Mouse (Mus musculus) bone marrow, adult 2 months (tissue): ENCODE results near the gene Npc2. TPM values are rescaled to one million over a fixed set of nuclear protein-coding genes. Genes with fewer than 3 reads are reported as not detected.

ENCODE experiments used
- H3K27ac ChIP-seq: fragments of 200-500 bp; 2 replicates; pipeline ENCODE4 v1.5.1; 2012; ENCODE audit warnings: low read depth, mild to moderate bottlenecking, control low read depth, inconsistent platforms, low read length; ENCODE audit not compliant: control insufficient read depth, poor library complexity, insufficient read depth
- H3K4me1 ChIP-seq: fragments of 200-500 bp; 2 replicates; pipeline ENCODE4 v1.6.1; 2011; ENCODE audit warnings: low read length; ENCODE audit not compliant: control insufficient read depth, insufficient read depth
- H3K4me3 ChIP-seq: fragments of 200-500 bp; replicated peaks from 2 replicates; pipeline ENCODE3; 2011; ENCODE audit warnings: mild to moderate bottlenecking, low read depth, low read length, control low read depth; ENCODE audit not compliant: control insufficient read depth
- CTCF ChIP-seq: fragments of 200-500 bp; IDR thresholded peaks from 2 replicates; pipeline ENCODE4 v1.5.1; 2011; ENCODE audit warnings: low read length, control low read depth; ENCODE audit not compliant: control insufficient read depth, insufficient read depth
- POLR2A ChIP-seq: fragments of 200-500 bp; IDR thresholded peaks from 2 replicates; pipeline ENCODE4 v1.6.1; 2011; ENCODE audit warnings: low read depth, mild to moderate bottlenecking, control low read depth, low read length, borderline replicate concordance; ENCODE audit not compliant: control insufficient read depth
- WGBS: fragments of 180-500 bp; shearing (Covaris S2); methylation state at CpG from one replicate; pipeline ENCODE4 v1.1.7; 2018; 5-methylcytosine and 5-hydroxymethylcytosine counted together
- polyA plus RNA-seq: library from polyadenylated mRNA; stranded (reverse); fragments of >200 nt; gene quantifications from 2 replicates; pipeline ENCODE4 v1.2.4, GENCODE M21; 2011; ENCODE audit warnings: low replicate concordance; ENCODE audit not compliant: missing spikeins, insufficient read depth, insufficient read length

Npc2 gene
- polyA plus RNA-seq, 1 experiment, result 72.2 TPM

GRCm38 (mm10) chr12:84762532-84762931 is 10.4 kb downstream of the Npc2 start:
- 36% methylated on average over 5 of the region's 5 CpGs for WGBS
- Histone ChIP-seq H3K4me3 (no peak overlapping the region), H3K4me1 (peaks cover 2% of the 10 kb centered on the region), H3K27ac (peak overlapping the region; percentile 65)
- TF ChIP-seq CTCF (no peak), POLR2A (no peak)

DNA sequence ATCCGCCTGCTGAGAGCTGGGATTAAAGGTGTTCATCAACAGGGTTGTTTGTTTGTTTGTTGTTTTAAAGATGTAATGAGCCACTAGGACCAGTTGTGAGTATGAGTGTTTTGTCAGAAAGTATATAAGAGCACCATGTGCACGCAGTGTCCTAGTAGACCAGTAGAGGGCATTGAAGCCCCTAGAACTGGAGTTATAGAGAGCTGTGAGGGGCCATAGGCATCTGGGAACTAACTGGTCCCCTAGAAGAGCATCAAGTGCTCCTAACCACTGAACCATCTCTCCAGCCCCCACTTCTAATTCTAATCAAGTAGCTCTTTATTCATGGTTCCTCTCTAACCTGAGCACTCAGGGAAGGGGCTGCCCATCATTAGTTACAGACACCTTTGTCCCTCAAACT is 13.9 kb downstream of the Npc2 start:
- Histone ChIP-seq H3K27ac (no peak overlapping the region), H3K4me1 (peaks cover 2% of the 10 kb centered on the region), H3K4me3 (no peak overlapping the region)
- TF ChIP-seq POLR2A (no peak), CTCF (peak; percentile 20; the same call in 1 of the 2 replicates)
- 78% methylated on average over 2 of the region's 2 CpGs for WGBS

- Histone ChIP-seq H3K27ac (no peak overlapping the region), H3K4me1 (peaks cover 2% of the 10 kb centered on the region), H3K4me3 (no peak overlapping the region)
- WGBS, result 91% methylated on average over 10 of the region's 10 CpGs
- TF ChIP-seq POLR2A (no peak), CTCF (no peak)
Observed at GRCm38 (mm10) chr12:84756016-84756415, 16.9 kb downstream of the Npc2 start.

GRCm38 (mm10) chr12:84755008-84755695 is 17.8 kb downstream of the Npc2 start:
- TF ChIP-seq CTCF, result peak; percentile 46
- TF ChIP-seq POLR2A, result no peak
- H3K4me1 ChIP-seq, result peaks cover 4% of the 10 kb centered on the region
- 65% methylated on average over 16 of the region's 16 CpGs for WGBS
- H3K4me3 ChIP-seq, result no peak overlapping the region
- no peak overlapping the region for H3K27ac ChIP-seq

DNA sequence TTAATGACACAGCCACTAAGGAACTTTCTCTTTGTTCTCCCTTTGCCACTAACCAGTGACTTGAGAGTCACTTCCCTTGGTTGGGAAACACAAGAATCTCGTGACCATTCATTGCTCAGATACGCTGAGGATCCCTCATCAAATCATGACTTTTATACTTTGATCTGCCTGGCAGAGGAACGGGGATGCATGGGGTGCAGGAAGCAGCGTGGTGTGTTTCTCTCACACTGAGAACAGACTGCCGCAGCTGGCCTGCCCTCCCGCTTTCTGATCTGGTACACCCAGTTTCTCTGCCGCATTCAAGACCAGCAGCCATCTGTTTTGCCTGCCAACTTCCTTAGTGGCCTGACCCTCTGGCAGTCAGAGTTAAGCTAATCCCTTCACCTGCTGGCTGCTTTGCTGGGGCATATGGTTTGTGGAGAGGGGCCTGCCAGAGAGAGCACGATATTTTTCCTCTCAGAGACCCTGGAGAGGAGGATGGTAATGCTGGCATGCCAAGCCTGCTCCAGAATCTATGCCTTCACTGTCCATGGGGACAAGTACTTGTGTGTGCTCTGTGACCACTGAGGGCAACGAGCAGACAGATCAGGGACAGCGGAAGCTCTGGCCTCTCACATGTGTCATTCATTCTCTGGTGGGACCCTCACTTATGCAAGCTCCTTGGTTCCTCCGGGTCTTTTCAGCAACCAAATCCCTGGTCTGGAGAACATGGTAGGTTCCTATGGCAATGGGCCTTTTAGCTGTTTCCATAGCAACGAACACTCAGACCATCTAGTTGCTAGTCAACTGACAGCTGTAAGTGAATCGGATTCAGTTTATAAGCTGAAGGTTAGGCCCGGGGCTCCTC is 20.6 kb downstream of the Npc2 start:
- H3K27ac ChIP-seq, result peak overlapping the region; percentile 75
- H3K4me3 ChIP-seq, result peak overlapping the region; percentile 31
- TF ChIP-seq POLR2A (no peak), CTCF (no peak)
- H3K4me1 ChIP-seq, result peaks cover 8% of the 10 kb centered on the region
- WGBS, result 32% methylated on average over 14 of the region's 14 CpGs

DNA sequence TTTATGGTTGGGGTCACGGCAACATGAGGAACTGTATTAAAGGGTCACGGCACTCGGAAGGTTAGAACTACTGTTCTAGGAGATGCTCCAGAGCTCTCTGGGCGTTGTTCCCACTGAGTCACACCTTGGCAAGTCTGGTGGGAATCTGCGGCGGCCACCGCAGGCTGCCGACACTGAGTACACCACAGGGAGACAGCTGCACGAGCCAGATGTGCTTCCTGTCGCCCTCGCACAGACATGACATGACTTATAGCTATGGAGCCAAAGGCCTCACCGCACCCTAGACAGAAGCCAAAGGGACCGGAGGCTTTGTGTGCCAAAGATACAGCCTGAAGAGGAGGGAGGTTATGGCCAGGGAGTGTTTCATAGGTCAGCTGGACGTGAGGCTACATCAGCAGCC is 22.3 kb downstream of the Npc2 start:
- TF ChIP-seq POLR2A (no peak), CTCF (no peak)
- 0 out of 2 replicates have a peak overlapping the region, but pooled peaks have one; percentile 20 for H3K27ac ChIP-seq
- peaks cover 10% of the 10 kb centered on the region for H3K4me1 ChIP-seq
- WGBS, result 30% methylated on average over 14 of the region's 14 CpGs
- no peak overlapping the region for H3K4me3 ChIP-seq

DNA sequence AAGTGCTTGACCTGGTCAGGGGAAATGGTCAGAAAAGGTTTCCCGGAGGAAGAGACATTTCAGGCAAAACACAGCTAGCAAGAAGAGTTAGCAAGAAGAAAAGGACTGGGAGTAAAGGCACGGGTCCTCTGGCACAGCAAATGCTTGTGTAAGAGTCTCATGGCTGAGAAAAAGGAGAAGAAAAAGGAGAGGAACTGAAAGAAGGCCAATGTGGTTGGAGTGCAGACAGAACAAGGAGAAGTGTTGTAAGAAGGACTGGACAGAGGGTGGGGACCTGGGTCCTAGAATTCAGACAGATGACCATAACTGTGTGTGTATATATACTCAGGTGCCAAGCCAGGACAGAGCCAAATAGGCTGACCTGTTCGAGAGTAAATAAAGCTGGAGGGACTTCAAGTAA is 24.8 kb downstream of the Npc2 start:
- no peak overlapping the region for H3K4me3 ChIP-seq
- peak overlapping the region; percentile 3; the same call in 1 of the 2 replicates for H3K27ac ChIP-seq
- H3K4me1 ChIP-seq, result peaks cover 10% of the 10 kb centered on the region
- TF ChIP-seq POLR2A (no peak), CTCF (no peak)
- WGBS, result 27% methylated on average over 3 of the region's 3 CpGs

GRCm38 (mm10) chr12:84745700-84746099 is 27.3 kb downstream of the Npc2 start:
- Histone ChIP-seq H3K27ac (no peak overlapping the region), H3K4me1 (peaks cover 7% of the 10 kb centered on the region), H3K4me3 (no peak overlapping the region)
- WGBS, result 81% methylated on average over 4 of the region's 4 CpGs
- TF ChIP-seq POLR2A, result no peak
- no peak for TF ChIP-seq CTCF

GRCm38 (mm10) chr12:84743496-84743895 is 29.5 kb downstream of the Npc2 start:
- 82% methylated on average over 10 of the region's 10 CpGs for WGBS
- Histone ChIP-seq H3K27ac (no peak overlapping the region), H3K4me3 (no peak overlapping the region), H3K4me1 (peaks cover 3% of the 10 kb centered on the region)
- TF ChIP-seq POLR2A (no peak), CTCF (no peak)
